Mouse (Mus musculus): ENCODE measurements around the gene Hist1h3f. TPM values are rescaled to one million over a fixed set of nuclear protein-coding genes. Genes with fewer than 3 reads are reported as not detected.
"Not testable (repeated sequence)": the region's sequence is repeated elsewhere in the genome, so short reads cannot be mapped to it uniquely, and the experiment has no call there.

Hist1h3f gene
- polyA plus RNA-seq, 1 experiment = 5.9 TPM

DNA sequence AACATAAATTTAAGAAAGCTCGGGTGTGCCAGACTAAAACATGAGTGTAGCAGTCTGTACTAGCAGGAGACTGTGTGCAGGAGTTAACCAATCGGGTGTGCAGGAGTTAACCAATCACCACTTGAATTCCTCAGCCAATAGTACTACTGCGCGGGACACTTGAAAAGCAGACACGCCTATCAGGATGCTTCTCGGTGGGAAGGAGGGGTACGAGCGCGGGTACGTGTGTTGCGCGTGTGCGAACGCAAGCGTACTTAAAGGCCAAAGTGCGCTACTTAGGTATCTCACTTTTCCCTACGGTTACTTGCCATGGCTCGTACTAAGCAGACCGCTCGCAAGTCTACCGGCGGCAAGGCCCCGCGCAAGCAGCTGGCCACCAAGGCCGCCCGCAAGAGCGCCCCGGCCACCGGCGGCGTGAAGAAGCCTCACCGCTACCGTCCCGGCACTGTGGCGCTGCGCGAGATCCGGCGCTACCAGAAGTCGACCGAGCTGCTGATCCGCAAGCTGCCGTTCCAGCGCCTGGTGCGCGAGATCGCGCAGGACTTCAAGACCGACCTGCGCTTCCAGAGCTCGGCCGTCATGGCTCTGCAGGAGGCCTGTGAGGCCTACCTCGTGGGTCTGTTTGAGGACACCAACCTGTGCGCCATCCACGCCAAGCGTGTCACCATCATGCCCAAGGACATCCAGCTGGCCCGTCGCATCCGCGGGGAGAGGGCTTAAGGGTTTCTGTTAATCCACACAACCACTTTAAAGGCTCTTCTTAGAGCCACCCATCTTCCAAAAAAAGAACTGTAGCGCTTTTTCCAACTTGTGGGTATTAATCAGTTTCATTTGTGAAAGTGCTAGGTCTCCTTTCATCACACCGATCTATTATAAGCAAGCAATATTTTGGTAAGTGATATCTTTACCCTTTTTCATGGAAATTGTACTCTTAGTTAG, 8.4 kb upstream of the Hist1h3f start, which contains the start of gene Hist1h3g:
Gene Hist1h3g, plus strand, starts transcription at position 286 of the 939 bp plus-strand sequence.
- under 1% methylated on average over 47 of the region's 62 CpGs for WGBS
- not testable (repeated sequence) for DNase-seq (ENCODE audit: low read depth, low spot score)

- no peak for DNase-seq (ENCODE audit: low read depth, low spot score)
- WGBS = 15% methylated on average over 7 of the region's 7 CpGs
Observed at GRCm38 (mm10) chr13:23536076-23536822, 7.6 kb upstream of the Hist1h3f start.

- 56% methylated on average over 3 of the region's 3 CpGs for WGBS
- no peak for DNase-seq (ENCODE audit: low read depth, low spot score)
Observed at GRCm38 (mm10) chr13:23537006-23537710, 6.7 kb upstream of the Hist1h3f start.

DNA sequence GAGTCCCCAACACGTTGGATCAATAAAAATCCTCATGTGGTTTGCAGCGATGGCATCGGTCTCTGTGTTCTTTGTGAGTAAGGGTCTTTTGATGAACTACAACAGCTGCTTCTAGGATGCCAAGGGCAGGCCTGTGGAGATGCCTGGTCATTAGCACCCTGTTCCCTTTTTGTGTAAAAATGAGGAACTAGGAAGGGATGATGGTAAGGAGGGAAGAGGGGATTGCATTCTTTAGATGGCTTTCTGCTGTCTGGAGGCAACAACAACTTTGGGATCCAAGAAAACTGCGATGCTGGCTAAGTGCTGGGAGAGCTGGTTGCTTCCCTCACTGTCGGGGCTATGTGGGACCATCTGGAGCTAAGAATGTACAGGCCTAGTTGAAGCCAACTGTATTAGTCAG, 5.6 kb upstream of the Hist1h3f start:
- WGBS = 81% methylated on average over 5 of the region's 5 CpGs
- DNase-seq (ENCODE audit: low read depth, low spot score) = no peak

GRCm38 (mm10) chr13:23539821-23540220, 4.0 kb upstream of the Hist1h3f start:
- 58% methylated on average over 1 of the region's 1 CpGs for WGBS
- not testable (repeated sequence) for DNase-seq (ENCODE audit: low read depth, low spot score)

DNA sequence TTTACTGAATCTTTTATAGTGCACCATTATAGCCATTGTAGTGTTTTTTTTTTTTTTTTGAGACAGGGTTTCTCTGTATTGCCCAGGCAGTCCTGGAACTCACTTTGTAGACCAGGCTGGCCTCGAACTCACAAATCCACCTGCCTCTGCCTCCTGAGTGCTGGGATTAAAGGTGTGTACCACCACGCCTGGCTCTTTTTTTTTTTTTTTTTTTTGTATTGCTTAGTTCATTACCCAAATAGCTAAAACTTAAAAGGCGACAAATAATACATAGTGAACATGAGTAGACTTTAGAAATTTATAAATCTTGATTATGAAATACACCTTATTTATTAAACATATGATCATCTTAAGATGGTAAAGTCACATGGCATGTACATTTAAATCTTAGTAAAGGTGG, 2.4 kb upstream of the Hist1h3f start:
- DNase-seq (ENCODE audit: low read depth, low spot score) = no peak
- 88% methylated on average over 3 of the region's 3 CpGs for WGBS

DNA sequence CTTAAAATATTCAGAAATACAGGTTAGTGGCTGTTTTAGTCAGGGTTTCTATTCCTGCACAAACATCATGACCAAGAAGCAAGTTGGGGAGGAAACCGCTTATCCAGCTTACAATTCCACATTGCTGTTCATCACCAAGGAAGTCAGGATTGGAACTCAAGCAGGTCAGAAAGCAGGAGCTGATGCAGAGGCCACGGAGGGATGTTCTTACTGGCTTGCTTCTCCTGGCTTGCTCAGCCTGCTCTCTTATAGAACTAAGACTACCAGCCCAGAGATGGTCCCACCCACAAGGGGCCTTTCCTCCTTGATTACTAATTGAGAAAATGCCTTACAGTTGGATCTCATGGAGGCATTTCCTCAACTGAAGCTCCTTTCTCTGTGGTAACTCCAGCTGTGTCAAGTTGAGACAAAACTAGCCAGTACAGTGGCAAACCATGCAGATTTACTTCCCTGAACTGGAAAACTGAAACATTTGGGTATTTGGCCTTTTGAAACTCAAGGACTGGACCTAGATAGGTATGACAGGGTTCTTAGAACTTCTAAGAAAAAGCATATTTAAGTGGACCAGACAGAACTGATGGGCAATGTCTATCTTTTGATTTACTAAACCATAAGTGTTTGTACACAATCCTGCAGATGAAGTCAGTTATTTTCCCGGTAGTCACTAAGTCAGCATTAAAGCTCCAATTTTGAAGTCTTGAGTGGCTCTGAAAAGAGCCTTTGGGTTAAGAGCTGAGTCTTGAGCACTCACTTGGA, 1.4 kb upstream of the Hist1h3f start:
- not testable (repeated sequence) for DNase-seq (ENCODE audit: low read depth, low spot score)
- 14% methylated on average over 3 of the region's 3 CpGs for WGBS

DNA sequence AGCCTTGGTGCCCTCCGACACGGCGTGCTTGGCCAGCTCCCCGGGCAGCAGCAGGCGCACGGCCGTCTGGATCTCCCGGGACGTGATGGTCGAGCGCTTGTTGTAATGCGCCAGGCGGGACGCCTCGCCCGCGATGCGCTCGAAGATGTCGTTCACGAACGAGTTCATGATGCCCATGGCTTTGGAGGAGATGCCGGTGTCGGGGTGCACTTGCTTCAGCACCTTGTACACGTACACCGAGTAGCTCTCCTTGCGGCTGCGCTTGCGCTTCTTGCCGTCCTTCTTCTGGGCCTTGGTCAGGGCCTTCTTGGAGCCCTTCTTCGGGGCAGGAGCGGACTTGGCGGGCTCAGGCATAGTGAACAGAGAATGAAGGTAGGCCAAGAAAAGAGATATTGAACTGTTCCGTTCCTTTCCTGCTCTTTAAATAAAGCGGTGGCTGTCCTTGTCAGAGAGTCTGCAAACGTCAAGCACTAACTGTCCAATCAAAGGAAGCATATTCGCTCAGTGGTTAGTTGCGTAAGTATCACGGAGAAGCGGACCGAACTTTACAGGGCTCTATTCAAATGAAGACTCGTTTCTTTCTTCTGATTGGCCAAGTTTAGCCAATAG, 749 bp upstream of the Hist1h3f start, which contains the start of gene Hist1h2bh:
Gene Hist1h2bh, minus strand, starts transcription at position 394 of the 609 bp plus-strand sequence.
- WGBS = under 1% methylated on average over 39 of the region's 42 CpGs
- not testable (repeated sequence) for DNase-seq (ENCODE audit: low read depth, low spot score)

GRCm38 (mm10) chr13:23544787-23545120, 902 bp downstream of the Hist1h3f start:
- DNase-seq (ENCODE audit: low read depth, low spot score) = not testable (repeated sequence)
- under 1% methylated on average over 13 of the region's 14 CpGs for WGBS

GRCm38 (mm10) chr13:23546694-23547093, 2.8 kb downstream of the Hist1h3f start:
- DNase-seq (ENCODE audit: low read depth, low spot score) = no peak
- 79% methylated on average over 5 of the region's 5 CpGs for WGBS

- 3% methylated on average over 3 of the region's 3 CpGs for WGBS
- DNase-seq (ENCODE audit: low read depth, low spot score) = no peak
Observed at GRCm38 (mm10) chr13:23550761-23551145, 6.9 kb downstream of the Hist1h3f start.

- WGBS = under 1% methylated on average over 47 of the region's 47 CpGs
- not testable (repeated sequence) for DNase-seq (ENCODE audit: low read depth, low spot score)
Observed at GRCm38 (mm10) chr13:23551146-23551834, 7.4 kb downstream of the Hist1h3f start, which contains the start of gene Hist1h4f. Gene Hist1h4f (minus strand): TSS chr13:23551648.

DNA sequence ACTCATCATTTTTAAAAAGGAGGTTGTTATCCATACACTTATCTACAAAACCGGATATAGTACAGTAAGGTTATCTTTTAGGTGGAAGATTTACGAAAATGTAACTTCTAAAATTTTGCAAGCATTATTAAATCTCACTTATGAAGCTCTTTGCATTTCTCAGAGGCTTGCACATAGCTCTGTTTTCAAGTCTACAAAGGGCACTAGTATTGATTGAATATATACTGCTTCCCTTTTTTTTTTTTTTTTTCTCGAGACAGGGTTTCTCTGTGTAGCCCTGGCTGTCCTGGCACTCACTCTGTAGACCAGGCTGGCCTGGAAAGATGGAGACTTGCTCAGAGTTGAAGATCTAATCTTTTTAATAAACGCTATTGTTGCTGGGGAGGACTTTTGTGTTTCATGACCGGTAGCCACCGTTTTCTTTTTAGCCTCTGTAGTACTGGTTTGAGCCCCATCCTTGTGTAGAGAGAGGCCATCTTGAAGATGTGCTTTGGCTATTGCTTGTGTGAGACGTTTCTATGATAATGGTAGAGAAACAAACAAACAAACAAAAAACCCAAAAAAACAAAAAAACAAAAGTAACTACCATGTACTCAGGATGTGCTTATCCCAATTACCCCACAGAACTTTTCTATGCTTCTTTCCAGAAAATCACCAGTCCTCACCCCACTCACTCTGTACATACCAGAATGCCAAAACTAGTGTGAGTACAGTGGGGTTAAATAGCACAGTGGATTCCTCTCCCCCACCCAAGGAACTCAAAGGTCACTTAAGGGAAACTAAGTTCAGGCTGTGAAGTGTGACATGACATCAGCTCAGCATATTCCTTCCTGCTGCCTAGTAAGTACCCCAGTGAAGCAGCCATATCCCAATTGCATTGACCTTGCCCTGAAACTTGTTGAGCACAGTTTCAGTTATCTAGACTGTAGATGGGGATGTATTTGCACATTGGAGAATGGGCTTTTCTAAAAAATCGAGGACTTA, 8.4 kb downstream of the Hist1h3f start:
- no peak for DNase-seq (ENCODE audit: low read depth, low spot score)
- 47% methylated on average over 8 of the region's 8 CpGs for WGBS

DNA sequence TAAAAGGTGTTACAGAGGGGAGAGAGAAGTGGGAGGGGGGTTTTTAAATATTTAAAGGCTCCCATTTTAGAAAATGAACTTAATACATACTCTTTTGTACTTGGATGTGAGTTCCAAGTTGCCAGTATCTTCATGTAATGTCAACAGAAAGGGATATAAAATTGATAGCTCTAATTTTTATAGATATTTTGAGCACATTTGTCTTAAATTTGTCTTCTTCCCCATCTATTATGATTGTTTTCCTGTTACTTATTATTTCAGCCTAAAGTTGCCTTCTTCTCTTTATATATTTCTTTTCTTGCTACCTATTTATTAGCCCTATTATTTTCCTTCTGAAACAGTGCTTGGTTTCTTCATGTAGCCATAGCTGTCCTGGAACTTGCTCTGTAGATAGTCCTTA, 9.1 kb downstream of the Hist1h3f start, which contains the start of gene Hist1h1d:
Gene Hist1h1d, plus strand, starts transcription at position 301 of the 400 bp plus-strand sequence.
- no peak for DNase-seq (ENCODE audit: low read depth, low spot score)

- WGBS = 13% methylated on average over 9 of the region's 9 CpGs
Observed at GRCm38 (mm10) chr13:23554393-23554792, 10.5 kb downstream of the Hist1h3f start.

DNA sequence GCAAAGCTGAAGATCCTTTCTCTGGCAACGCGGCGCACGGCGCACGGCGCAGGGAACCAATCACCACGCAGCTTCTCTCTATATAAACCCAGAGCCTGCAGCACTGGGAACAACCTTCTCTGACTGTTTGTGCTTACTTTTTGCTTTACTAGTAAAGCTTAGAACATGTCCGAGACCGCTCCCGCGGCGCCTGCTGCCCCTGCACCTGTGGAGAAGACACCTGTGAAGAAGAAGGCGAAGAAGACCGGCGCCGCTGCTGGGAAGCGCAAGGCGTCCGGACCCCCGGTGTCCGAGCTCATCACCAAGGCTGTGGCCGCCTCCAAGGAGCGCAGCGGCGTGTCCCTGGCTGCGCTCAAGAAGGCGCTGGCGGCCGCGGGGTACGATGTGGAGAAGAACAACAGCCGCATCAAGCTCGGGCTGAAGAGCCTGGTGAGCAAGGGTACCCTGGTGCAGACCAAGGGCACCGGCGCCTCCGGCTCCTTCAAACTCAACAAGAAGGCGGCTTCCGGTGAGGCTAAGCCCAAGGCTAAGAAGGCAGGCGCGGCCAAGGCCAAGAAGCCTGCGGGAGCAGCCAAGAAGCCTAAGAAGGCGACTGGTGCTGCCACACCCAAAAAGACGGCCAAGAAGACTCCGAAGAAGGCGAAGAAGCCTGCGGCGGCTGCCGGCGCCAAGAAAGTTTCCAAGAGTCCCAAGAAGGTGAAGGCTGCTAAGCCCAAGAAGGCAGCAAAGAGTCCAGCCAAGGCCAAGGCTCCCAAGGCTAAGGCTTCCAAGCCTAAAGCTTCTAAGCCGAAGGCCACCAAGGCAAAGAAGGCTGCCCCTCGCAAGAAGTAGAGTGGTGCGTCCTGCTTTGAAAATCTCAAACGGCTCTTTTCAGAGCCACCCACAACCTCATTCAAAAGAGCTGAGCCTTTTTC, 11.3 kb downstream of the Hist1h3f start:
- DNase-seq (ENCODE audit: low read depth, low spot score) = no peak
- under 1% methylated on average over 54 of the region's 54 CpGs for WGBS

More at GRCm38 (mm10) chr13:23554393-23554792, 10.5 kb downstream of the Hist1h3f start:
- DNase-seq (ENCODE audit: low read depth, low spot score) = no peak
